Mouse (Mus musculus) MEL (cell line): ENCODE data around the gene Slc26a11. TPM values are rescaled to one million over a fixed set of nuclear protein-coding genes. Genes with fewer than 3 reads are reported as not detected.

Source experiments
- DNase-seq: peaks from one replicate; pipeline ENCODE4 v3.0.0; 2011; ENCODE audit warnings: low read depth, low spot score
- H3K27ac ChIP-seq: 2 replicates; pipeline ENCODE4 v1.5.1; 2012; ENCODE audit warnings: low read depth, mild to moderate bottlenecking, control low read depth, low read length, moderate library complexity; ENCODE audit not compliant: control insufficient read depth
- H3K27me3 ChIP-seq, 2 experiments: fragments of 150-350 bp in 1 of 2; sonication (generic) in 1 of 2; 2 replicates each; pipeline ENCODE4 v1.6.1; 2012; ENCODE audit warnings: low read length in 2 of 2, mild to moderate bottlenecking in 2 of 2, improper control_type of control experiment in 1 of 2, moderate library complexity in 1 of 2; ENCODE audit not compliant: insufficient read depth in 2 of 2, control insufficient read depth in 1 of 2
- H3K36me3 ChIP-seq, 2 experiments: 2 replicates each; pipeline ENCODE4 v1.6.1; 2012 to 2014; ENCODE audit warnings: low read length in 2 of 2, improper control_type of control experiment in 1 of 2, inconsistent platforms in 1 of 2, mild to moderate bottlenecking in 1 of 2; ENCODE audit not compliant: insufficient read depth in 2 of 2, control insufficient read depth in 1 of 2
- H3K4me1 ChIP-seq, 2 experiments: fragments of 150-350 bp in 1 of 2; sonication (generic) in 1 of 2; 2 replicates each; pipeline ENCODE4 v1.6.1; 2012; ENCODE audit warnings: low read length in 2 of 2, improper control_type of control experiment in 1 of 2, mild to moderate bottlenecking in 1 of 2; ENCODE audit not compliant: insufficient read depth in 2 of 2, control insufficient read depth in 1 of 2
- H3K4me3 ChIP-seq, 2 experiments: fragments of 150-350 bp in 1 of 2; sonication (generic) in 1 of 2; 2 replicates each; pipeline ENCODE4 v1.5.1; 2012; ENCODE audit warnings: low read depth in 2 of 2, low read length in 2 of 2, mild to moderate bottlenecking in 2 of 2, moderate library complexity in 2 of 2, control low read depth in 1 of 2, improper control_type of control experiment in 1 of 2; ENCODE audit not compliant: control insufficient read depth in 1 of 2, insufficient read depth in 1 of 2
- H3K79me2 ChIP-seq: 2 replicates; pipeline ENCODE4 v1.6.1; 2012; ENCODE audit warnings: mild to moderate bottlenecking, low read length, moderate library complexity; ENCODE audit not compliant: control insufficient read depth, poor library complexity, insufficient read depth
- H3K9ac ChIP-seq: 2 replicates; pipeline ENCODE4 v1.6.1; 2012; ENCODE audit warnings: low read depth, mild to moderate bottlenecking, control low read depth, low read length, moderate library complexity; ENCODE audit not compliant: control insufficient read depth, poor library complexity, severe bottlenecking
- H3K9me3 ChIP-seq: fragments of 150-350 bp; sonication (generic); replicated peaks from 2 replicates; pipeline ENCODE4 v1.6.1; 2012; ENCODE audit warnings: mild to moderate bottlenecking, low read length, improper control_type of control experiment, moderate library complexity; ENCODE audit not compliant: insufficient read depth
- BHLHE40 ChIP-seq: IDR thresholded peaks from 2 replicates; pipeline ENCODE4 v1.6.1; 2012; ENCODE audit warnings: low read depth, mild to moderate bottlenecking, inconsistent platforms, low read length, improper control_type of control experiment, borderline replicate concordance
- CHD2 ChIP-seq: IDR thresholded peaks from 2 replicates; pipeline ENCODE4 v1.6.1; 2011; ENCODE audit warnings: low read length, improper control_type of control experiment
- E2F4 ChIP-seq: IDR thresholded peaks from 2 replicates; pipeline ENCODE4 v1.6.1; 2011; ENCODE audit warnings: low read depth, low read length, improper control_type of control experiment, borderline replicate concordance
- EP300 ChIP-seq, 2 experiments: IDR thresholded peaks; 2 replicates each; pipeline ENCODE4 v1.6.1; 2011; ENCODE audit warnings: improper control_type of control experiment in 2 of 2, low read length in 2 of 2, low read depth in 1 of 2, mild to moderate bottlenecking in 1 of 2
- GABPA ChIP-seq: IDR thresholded peaks from 2 replicates; pipeline ENCODE4 v1.6.1; 2012; ENCODE audit warnings: low read depth, mild to moderate bottlenecking, inconsistent platforms, low read length, improper control_type of control experiment, moderate library complexity
- HCFC1 ChIP-seq: IDR thresholded peaks from 2 replicates; pipeline ENCODE4 v1.6.1; 2012; ENCODE audit warnings: low read depth, mild to moderate bottlenecking, inconsistent platforms, low read length, improper control_type of control experiment, moderate library complexity
- KAT2A ChIP-seq: conservative IDR thresholded peaks from 2 replicates; pipeline ENCODE4 v1.6.1; 2012; ENCODE audit warnings: low read depth, low read length, improper control_type of control experiment, inconsistent platforms
- MAX ChIP-seq: IDR thresholded peaks from 2 replicates; pipeline ENCODE4 v1.6.1; 2011; ENCODE audit warnings: low read length, improper control_type of control experiment
- MYB ChIP-seq: IDR thresholded peaks from 2 replicates; pipeline ENCODE4 v1.6.1; 2011; ENCODE audit warnings: mild to moderate bottlenecking, low read depth, low read length, improper control_type of control experiment
- MYC ChIP-seq: IDR thresholded peaks from 2 replicates; pipeline ENCODE4 v1.6.1; 2011; ENCODE audit warnings: low read depth, mild to moderate bottlenecking, low read length, improper control_type of control experiment, moderate library complexity
- NELFE ChIP-seq: IDR thresholded peaks from 2 replicates; pipeline ENCODE4 v1.6.1; 2011; ENCODE audit warnings: low read depth, low read length, improper control_type of control experiment
- NRF1 ChIP-seq: IDR thresholded peaks from 2 replicates; pipeline ENCODE4 v1.6.1; 2014; ENCODE audit warnings: low read depth, mild to moderate bottlenecking, inconsistent platforms, low read length, improper control_type of control experiment, moderate library complexity; ENCODE audit not compliant: poor library complexity, insufficient read depth, severe bottlenecking
- POLR2A ChIP-seq, 2 experiments: IDR thresholded peaks; 2 replicates each; pipeline ENCODE4 v1.6.1; 2011 to 2012; ENCODE audit warnings: low read length in 2 of 2, mild to moderate bottlenecking in 2 of 2, control low read depth in 1 of 2, improper control_type of control experiment in 1 of 2, low read depth in 1 of 2, moderate library complexity in 1 of 2; ENCODE audit not compliant: control insufficient read depth in 1 of 2, insufficient read depth in 1 of 2, poor library complexity in 1 of 2
- POLR2AphosphoS2 ChIP-seq: IDR thresholded peaks from 2 replicates; pipeline ENCODE4 v1.6.1; 2011; ENCODE audit warnings: low read length, improper control_type of control experiment
- POLR2AphosphoS5 ChIP-seq: IDR thresholded peaks from 2 replicates; pipeline ENCODE4 v1.6.1; 2012; ENCODE audit warnings: low read depth, borderline replicate concordance, mild to moderate bottlenecking, inconsistent platforms, low read length, moderate library complexity, mixed read lengths
- SMC3 ChIP-seq: IDR thresholded peaks from 2 replicates; pipeline ENCODE4 v1.6.1; 2011; ENCODE audit warnings: low read depth, low read length, improper control_type of control experiment
- TAL1 ChIP-seq: IDR thresholded peaks from 2 replicates; pipeline ENCODE4 v1.6.1; 2012; ENCODE audit warnings: mild to moderate bottlenecking, inconsistent platforms, low read length, moderate library complexity, mixed read lengths
- UBTF ChIP-seq: IDR thresholded peaks from 2 replicates; pipeline ENCODE4 v1.6.1; 2012; ENCODE audit warnings: low read depth, mild to moderate bottlenecking, inconsistent platforms, low read length, improper control_type of control experiment, moderate library complexity, borderline replicate concordance; ENCODE audit not compliant: insufficient read depth
- USF1 ChIP-seq: IDR thresholded peaks from 2 replicates; pipeline ENCODE4 v1.6.1; 2014; ENCODE audit warnings: low read depth, mild to moderate bottlenecking, inconsistent platforms, low read length, improper control_type of control experiment, moderate library complexity
- USF2 ChIP-seq, 2 experiments: IDR thresholded peaks; 2 replicates each; pipeline ENCODE4 v1.6.1; 2011 to 2012; ENCODE audit warnings: improper control_type of control experiment in 2 of 2, low read length in 2 of 2, borderline replicate concordance in 1 of 2, inconsistent platforms in 1 of 2, low read depth in 1 of 2, mild to moderate bottlenecking in 1 of 2; ENCODE audit not compliant: insufficient read depth in 1 of 2
- ZC3H11A ChIP-seq: IDR thresholded peaks from 2 replicates; pipeline ENCODE4 v1.6.1; 2012; ENCODE audit warnings: low read depth, mild to moderate bottlenecking, inconsistent platforms, low read length, improper control_type of control experiment
- ZMIZ1 ChIP-seq: IDR thresholded peaks from 2 replicates; pipeline ENCODE4 v1.6.1; 2012; ENCODE audit warnings: low read depth, mild to moderate bottlenecking, inconsistent platforms, low read length, improper control_type of control experiment, moderate library complexity
- ZNF384 ChIP-seq: IDR thresholded peaks from 2 replicates; pipeline ENCODE4 v1.6.1; 2012; ENCODE audit warnings: low read depth, mild to moderate bottlenecking, inconsistent platforms, low read length, improper control_type of control experiment
- polyA plus RNA-seq, 2 experiments: library from polyadenylated mRNA; stranded (reverse) in 1 of 2; unstranded in 1 of 2; fragments of >175 nt in 1 of 2; fragments of >200 nt in 1 of 2; gene quantifications; 2 replicates each; pipeline versions ENCODE4 v1.2.1 to v1.2.4; 2012; ENCODE audit warnings: low replicate concordance in 2 of 2, low read depth in 1 of 2; ENCODE audit not compliant: insufficient read length in 2 of 2, insufficient read depth in 1 of 2, missing spikeins in 1 of 2
- total RNA-seq: library from RNA; depleted of rRNA; stranded (reverse); fragments of 300-350 nt; gene quantifications from 2 replicates; pipeline ENCODE4 v1.2.3, GENCODE M21; 2012

The Slc26a11 gene
- total and polyA plus RNA-seq, 3 experiments, result 0.04 TPM; not detected in 2

DNA sequence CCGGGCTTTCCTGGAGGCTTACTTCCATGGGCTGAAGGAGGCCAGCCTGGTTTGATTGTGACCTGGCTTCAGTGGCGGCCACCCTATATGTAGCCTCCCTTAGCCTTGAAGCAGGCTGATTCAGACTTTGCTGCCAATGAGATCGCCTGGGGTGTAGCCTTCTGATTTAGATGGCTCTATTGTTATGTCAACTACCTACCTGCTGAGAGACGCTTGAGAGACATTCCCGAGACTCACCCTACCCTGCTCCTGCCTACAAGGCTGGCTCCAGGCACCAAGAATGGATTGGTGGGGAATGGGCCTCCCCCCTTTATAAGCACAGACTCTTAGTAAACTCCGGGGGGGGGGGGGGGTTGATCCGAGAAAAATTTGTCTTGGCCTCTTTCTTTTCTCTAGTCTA is 40.0 kb downstream of the Slc26a11 start:
- Histone ChIP-seq H3K9me3 (no peaks in the 10 kb centered on the region), H3K4me1 (peaks cover 6 to 20% of the 10 kb centered on the region in 2 experiments), H3K4me3 (no peak overlapping the region), H3K79me2 (no peaks in the 10 kb centered on the region; the same call in 1 of the 2 replicates), H3K27ac (no peak overlapping the region), H3K9ac (no peak overlapping the region), H3K36me3 (peaks cover 0 to 5% of the 10 kb centered on the region in 2 experiments; a peak in 1 of 4 replicates), H3K27me3 (no peaks in the 10 kb centered on the region)
- DNase-seq, result no peak
- TF ChIP-seq TAL1, result no peak
- no peak for TF ChIP-seq USF1
- no peak for TF ChIP-seq MYB
- no peak for TF ChIP-seq CHD2
- no peak for TF ChIP-seq HCFC1
- no peak for TF ChIP-seq NELFE
- TF ChIP-seq POLR2AphosphoS5, result no peak
- no peak for TF ChIP-seq BHLHE40
- no peak for TF ChIP-seq ZMIZ1
- TF ChIP-seq POLR2A (IDR thresholded peaks at IDR 0.05; ENCODE audit: control insufficient read depth in 1 of 2, insufficient read depth in 1 of 2, low read depth in 1 of 2, low read length in 2 of 2, poor library complexity in 1 of 2), result no peak
- no peak for TF ChIP-seq ZNF384
- no peak for TF ChIP-seq POLR2AphosphoS2
- TF ChIP-seq EP300 (IDR thresholded peaks at IDR 0.05; ENCODE audit: low read depth in 1 of 2, low read length in 2 of 2), result no peak
- TF ChIP-seq MAX, result no peak
- TF ChIP-seq ZC3H11A, result no peak

- H3K36me3 ChIP-seq, result peaks cover 0 to 5% of the 10 kb centered on the region in 2 experiments; a peak in 1 of 4 replicates
- H3K4me3 ChIP-seq, result no peak overlapping the region
- no peak overlapping the region for H3K9ac ChIP-seq
Observed at GRCm38 (mm10) chr11:119395931-119396330, 40.6 kb downstream of the Slc26a11 start.

More at GRCm38 (mm10) chr11:119395931-119396330, 40.6 kb downstream of the Slc26a11 start:
- DNase-seq, result no peak
- Histone ChIP-seq H3K27ac (no peak overlapping the region), H3K4me1 (peaks cover 6 to 20% of the 10 kb centered on the region in 2 experiments), H3K79me2 (no peaks in the 10 kb centered on the region; the same call in 1 of the 2 replicates), H3K9me3 (no peaks in the 10 kb centered on the region), H3K27me3 (no peaks in the 10 kb centered on the region)
- no peak for TF ChIP-seq POLR2AphosphoS5
- no peak for TF ChIP-seq KAT2A
- no peak for TF ChIP-seq POLR2AphosphoS2
- TF ChIP-seq USF2 (IDR thresholded peaks at IDR 0.05; ENCODE audit: borderline replicate concordance in 1 of 2, insufficient read depth in 1 of 2, low read depth in 1 of 2, low read length in 2 of 2), result no peak
- no peak for TF ChIP-seq SMC3
- TF ChIP-seq MYC, result no peak
- no peak for TF ChIP-seq MAX
- no peak for TF ChIP-seq E2F4
- no peak for TF ChIP-seq GABPA
- no peak for TF ChIP-seq UBTF
- TF ChIP-seq TAL1, result no peak
- TF ChIP-seq ZNF384, result no peak
- TF ChIP-seq ZMIZ1, result no peak
- TF ChIP-seq NRF1, result no peak
